Mouse (Mus musculus): ENCODE results near the gene Galnt14. TPM values are rescaled to one million over a fixed set of nuclear protein-coding genes. Genes with fewer than 3 reads are reported as not detected.

The Galnt14 gene
- polyA plus RNA-seq, 1 experiment from 2014 or later = 5.1 TPM

DNA sequence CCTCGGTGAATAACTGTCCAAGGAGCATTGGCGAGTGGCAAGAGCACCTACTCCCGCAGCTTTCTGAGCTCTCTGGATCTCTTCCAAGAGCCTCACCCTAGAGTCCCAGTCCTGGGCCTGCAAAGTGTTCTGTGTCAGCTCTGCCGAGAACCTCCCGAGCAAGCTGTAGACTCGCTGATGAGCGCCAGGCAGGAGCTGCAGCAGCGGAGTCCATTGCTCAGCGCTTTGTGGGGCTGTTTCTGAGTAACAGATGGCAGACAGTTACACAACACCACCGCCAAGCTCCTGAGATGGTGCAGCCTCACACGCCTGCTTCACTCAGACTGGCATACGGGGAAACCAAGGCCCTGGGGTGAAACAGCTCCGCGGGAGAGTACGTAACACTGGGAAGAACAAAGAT, 1.7 kb upstream of the Galnt14 start:
- Histone ChIP-seq H3K36me3 (ENCODE audit: control insufficient read depth, insufficient read depth, low read length) (no peaks in the 10 kb centered on the region), H3K4me3 (ENCODE audit: low read depth, low read length) (no peak overlapping the region), H3K27ac (ENCODE audit: low read depth, low read length) (no peak overlapping the region), H3K9ac (ENCODE audit: low read depth, low read length) (no peak overlapping the region), H3K27me3 (ENCODE audit: control insufficient read depth, insufficient read depth, low read length) (peaks cover 15% of the 10 kb centered on the region), H3K4me2 (replicated peaks; ENCODE audit: low read depth, low read length) (no peak overlapping the region), H3K4me1 (replicated peaks; ENCODE audit: control insufficient read depth, insufficient read depth, low read length) (no peaks in the 10 kb centered on the region; the same call in 1 of the 2 replicates), H3K9me3 (ENCODE audit: control insufficient read depth, low read length) (no peaks in the 10 kb centered on the region)
- ATAC-seq (ENCODE audit: low FRiP score) (no peak), DNase-seq (ENCODE audit: low spot score) (no peak)
- WGBS = 74% methylated on average over 15 of the region's 15 CpGs

GRCm38 (mm10) chr17:73709131-73710041, 867 bp downstream of the Galnt14 start:
- Histone ChIP-seq H3K9me3 (ENCODE audit: control insufficient read depth, low read length) (no peaks in the 10 kb centered on the region), H3K36me3 (ENCODE audit: control insufficient read depth, insufficient read depth, low read length) (no peaks in the 10 kb centered on the region), H3K4me2 (replicated peaks; ENCODE audit: low read depth, low read length) (peak overlapping the region; percentile 94), H3K4me1 (replicated peaks; ENCODE audit: control insufficient read depth, insufficient read depth, low read length) (no peaks in the 10 kb centered on the region; the same call in 1 of the 2 replicates), H3K27me3 (ENCODE audit: control insufficient read depth, insufficient read depth, low read length) (peaks cover 15% of the 10 kb centered on the region), H3K27ac (ENCODE audit: low read depth, low read length) (no peak overlapping the region), H3K4me3 (ENCODE audit: low read depth, low read length) (peak overlapping the region; percentile 49), H3K9ac (ENCODE audit: low read depth, low read length) (peak overlapping the region; percentile 65)
- peak; percentile 35 for ATAC-seq (ENCODE audit: low FRiP score)
- 1% methylated on average over 42 of the region's 43 CpGs for WGBS
- peak; percentile 49 for DNase-seq (ENCODE audit: low spot score)

DNA sequence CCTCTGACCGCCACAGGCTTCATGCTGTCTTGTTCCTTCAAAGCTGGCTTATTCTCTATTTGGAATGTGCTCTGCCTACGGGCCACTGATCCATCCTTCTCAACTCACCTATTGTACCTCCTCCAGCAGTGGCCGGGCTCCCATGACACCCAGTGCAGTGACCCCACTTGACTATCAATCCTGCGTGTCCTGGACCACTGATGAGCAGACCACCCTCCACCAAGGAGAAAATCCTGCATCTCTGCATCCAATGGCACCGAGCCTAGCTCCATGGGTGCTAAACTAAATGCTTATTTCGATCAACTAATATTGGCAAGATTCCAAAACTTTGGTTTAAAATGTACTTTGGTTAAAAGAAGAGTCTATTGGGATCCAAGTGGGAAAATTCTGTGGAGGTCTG, 1.8 kb downstream of the Galnt14 start:
- WGBS = 90% methylated on average over 6 of the region's 6 CpGs
- no peaks in the 10 kb centered on the region for H3K9me3 ChIP-seq (ENCODE audit: control insufficient read depth, low read length)
- H3K36me3 ChIP-seq (ENCODE audit: control insufficient read depth, insufficient read depth, low read length) = no peaks in the 10 kb centered on the region
- ATAC-seq (ENCODE audit: low FRiP score) (no peak), DNase-seq (ENCODE audit: low spot score) (no peak)
- no peak overlapping the region for H3K4me2 ChIP-seq (replicated peaks; ENCODE audit: low read depth, low read length)
- H3K27ac ChIP-seq (ENCODE audit: low read depth, low read length) = no peak overlapping the region
- H3K4me1 ChIP-seq (replicated peaks; ENCODE audit: control insufficient read depth, insufficient read depth, low read length) = no peaks in the 10 kb centered on the region; the same call in 1 of the 2 replicates
- H3K4me3 ChIP-seq (ENCODE audit: low read depth, low read length) = no peak overlapping the region
- H3K27me3 ChIP-seq (ENCODE audit: control insufficient read depth, insufficient read depth, low read length) = peaks cover 15% of the 10 kb centered on the region
- H3K9ac ChIP-seq (ENCODE audit: low read depth, low read length) = no peak overlapping the region

GRCm38 (mm10) chr17:73703571-73703970, 6.7 kb downstream of the Galnt14 start:
- ATAC-seq (ENCODE audit: low FRiP score) (no peak), DNase-seq (ENCODE audit: low spot score) (no peak)
- Histone ChIP-seq H3K4me1 (replicated peaks; ENCODE audit: control insufficient read depth, insufficient read depth, low read length) (no peaks in the 10 kb centered on the region), H3K27me3 (ENCODE audit: control insufficient read depth, insufficient read depth, low read length) (no peaks in the 10 kb centered on the region), H3K4me2 (replicated peaks; ENCODE audit: low read depth, low read length) (no peak overlapping the region), H3K36me3 (ENCODE audit: control insufficient read depth, insufficient read depth, low read length) (no peaks in the 10 kb centered on the region), H3K9me3 (ENCODE audit: control insufficient read depth, low read length) (no peaks in the 10 kb centered on the region), H3K27ac (ENCODE audit: low read depth, low read length) (no peak overlapping the region), H3K4me3 (ENCODE audit: low read depth, low read length) (no peak overlapping the region), H3K9ac (ENCODE audit: low read depth, low read length) (no peak overlapping the region)

GRCm38 (mm10) chr17:73701016-73701415, 9.2 kb downstream of the Galnt14 start:
- H3K27ac ChIP-seq (ENCODE audit: low read depth, low read length) = peak overlapping the region; percentile 31
- H3K9me3 ChIP-seq (ENCODE audit: control insufficient read depth, low read length) = no peaks in the 10 kb centered on the region
- no peaks in the 10 kb centered on the region for H3K27me3 ChIP-seq (ENCODE audit: control insufficient read depth, insufficient read depth, low read length)
- WGBS = 25% methylated on average over 7 of the region's 7 CpGs
- H3K4me3 ChIP-seq (ENCODE audit: low read depth, low read length) = no peak overlapping the region
- no peaks in the 10 kb centered on the region for H3K4me1 ChIP-seq (replicated peaks; ENCODE audit: control insufficient read depth, insufficient read depth, low read length)
- 0 out of 2 replicates have a peak, but pooled peaks have one; percentile 20 for ATAC-seq (ENCODE audit: low FRiP score)
- no peaks in the 10 kb centered on the region for H3K36me3 ChIP-seq (ENCODE audit: control insufficient read depth, insufficient read depth, low read length)
- DNase-seq (ENCODE audit: low spot score) = peak; percentile 22
- no peak overlapping the region for H3K9ac ChIP-seq (ENCODE audit: low read depth, low read length)
- no peak overlapping the region for H3K4me2 ChIP-seq (replicated peaks; ENCODE audit: low read depth, low read length)

- ATAC-seq (ENCODE audit: low FRiP score) = no peak
These were observed 10.4 kb downstream of the Galnt14 start for GRCm38 (mm10) chr17:73699881-73700280.

DNA sequence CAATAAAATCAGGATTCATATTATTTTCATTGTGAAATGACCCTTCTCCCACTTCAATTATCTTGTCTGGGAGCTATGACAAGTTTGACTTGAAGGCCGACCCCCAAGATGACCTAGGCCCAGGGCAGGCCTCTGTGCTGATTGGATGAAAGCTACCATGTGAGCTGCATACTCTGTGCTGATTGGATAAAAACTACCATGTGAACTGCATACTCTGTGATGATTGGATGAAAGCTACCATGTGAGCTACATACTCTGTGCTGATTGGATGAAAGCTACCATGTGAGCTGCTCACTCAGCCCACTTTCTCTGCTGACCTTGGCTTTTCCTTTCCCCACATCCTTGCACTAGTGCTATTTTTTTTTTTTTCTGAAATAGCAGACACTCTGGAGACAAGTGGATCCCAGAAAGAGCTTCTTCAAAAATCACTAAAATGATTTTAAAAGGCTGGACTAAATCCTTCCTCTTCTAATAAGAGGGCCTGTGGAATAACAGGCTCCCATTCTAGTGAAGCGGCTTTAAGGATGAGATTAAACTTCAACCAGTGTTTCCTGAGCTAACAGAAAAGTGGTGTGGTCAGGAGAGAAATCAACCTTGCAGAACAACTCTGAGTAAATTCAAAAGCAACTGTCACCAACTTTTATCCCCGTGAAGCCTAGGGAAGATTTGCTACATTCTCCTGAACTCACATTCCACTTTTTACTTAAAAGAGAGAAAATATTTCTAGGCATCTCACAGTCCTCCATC, 15.9 kb downstream of the Galnt14 start:
- Histone ChIP-seq H3K27me3 (ENCODE audit: control insufficient read depth, insufficient read depth, low read length) (no peaks in the 10 kb centered on the region), H3K9me3 (ENCODE audit: control insufficient read depth, low read length) (no peaks in the 10 kb centered on the region), H3K4me3 (ENCODE audit: low read depth, low read length) (no peak overlapping the region), H3K4me1 (replicated peaks; ENCODE audit: control insufficient read depth, insufficient read depth, low read length) (no peaks in the 10 kb centered on the region), H3K9ac (ENCODE audit: low read depth, low read length) (no peak overlapping the region), H3K4me2 (replicated peaks; ENCODE audit: low read depth, low read length) (no peak overlapping the region), H3K27ac (ENCODE audit: low read depth, low read length) (no peak overlapping the region), H3K36me3 (ENCODE audit: control insufficient read depth, insufficient read depth, low read length) (no peaks in the 10 kb centered on the region)
- DNase-seq (ENCODE audit: low spot score) = no peak
- no peak for ATAC-seq (ENCODE audit: low FRiP score)
- WGBS = 92% methylated on average over 3 of the region's 3 CpGs

More at GRCm38 (mm10) chr17:73699881-73700280, 10.4 kb downstream of the Galnt14 start:
- peak; percentile 10 for DNase-seq (ENCODE audit: low spot score)
- H3K4me1 ChIP-seq (replicated peaks; ENCODE audit: control insufficient read depth, insufficient read depth, low read length) = no peaks in the 10 kb centered on the region
- no peaks in the 10 kb centered on the region for H3K9me3 ChIP-seq (ENCODE audit: control insufficient read depth, low read length)
- WGBS = 47% methylated on average over 6 of the region's 6 CpGs
- H3K36me3 ChIP-seq (ENCODE audit: control insufficient read depth, insufficient read depth, low read length) = no peaks in the 10 kb centered on the region
- H3K27me3 ChIP-seq (ENCODE audit: control insufficient read depth, insufficient read depth, low read length) = no peaks in the 10 kb centered on the region
- 0 out of 2 replicates have a peak overlapping the region, but pooled peaks have one; percentile 9 for H3K27ac ChIP-seq (ENCODE audit: low read depth, low read length)
- H3K9ac ChIP-seq (ENCODE audit: low read depth, low read length) = no peak overlapping the region
- no peak overlapping the region for H3K4me2 ChIP-seq (replicated peaks; ENCODE audit: low read depth, low read length)
- no peak overlapping the region for H3K4me3 ChIP-seq (ENCODE audit: low read depth, low read length)

GRCm38 (mm10) chr17:73688261-73688660, 22.0 kb downstream of the Galnt14 start:
- ATAC-seq (ENCODE audit: low FRiP score) (no peak), DNase-seq (ENCODE audit: low spot score) (no peak)

More at GRCm38 (mm10) chr17:73688261-73688660, 22.0 kb downstream of the Galnt14 start:
- no peaks in the 10 kb centered on the region for H3K27me3 ChIP-seq (ENCODE audit: control insufficient read depth, insufficient read depth, low read length)
- no peak overlapping the region for H3K9ac ChIP-seq (ENCODE audit: low read depth, low read length)
- H3K4me3 ChIP-seq (ENCODE audit: low read depth, low read length) = no peak overlapping the region
- no peak overlapping the region for H3K4me2 ChIP-seq (replicated peaks; ENCODE audit: low read depth, low read length)
- H3K27ac ChIP-seq (ENCODE audit: low read depth, low read length) = no peak overlapping the region
- H3K4me1 ChIP-seq (replicated peaks; ENCODE audit: control insufficient read depth, insufficient read depth, low read length) = no peaks in the 10 kb centered on the region
- WGBS = 67% methylated on average over 3 of the region's 3 CpGs
- no peaks in the 10 kb centered on the region for H3K36me3 ChIP-seq (ENCODE audit: control insufficient read depth, insufficient read depth, low read length)
- no peaks in the 10 kb centered on the region for H3K9me3 ChIP-seq (ENCODE audit: control insufficient read depth, low read length)

All from hindbrain, embryonic 11.5 days (tissue).